Mouse (Mus musculus): ENCODE results near the gene Dync1i1.

The Dync1i1 gene

GRCm38 (mm10) chr6:5967545-5967944 lies 242.1 kb downstream of the Dync1i1 start:
- DNase-seq (ENCODE audit: low spot score in 2 of 2) = no peak

DNA sequence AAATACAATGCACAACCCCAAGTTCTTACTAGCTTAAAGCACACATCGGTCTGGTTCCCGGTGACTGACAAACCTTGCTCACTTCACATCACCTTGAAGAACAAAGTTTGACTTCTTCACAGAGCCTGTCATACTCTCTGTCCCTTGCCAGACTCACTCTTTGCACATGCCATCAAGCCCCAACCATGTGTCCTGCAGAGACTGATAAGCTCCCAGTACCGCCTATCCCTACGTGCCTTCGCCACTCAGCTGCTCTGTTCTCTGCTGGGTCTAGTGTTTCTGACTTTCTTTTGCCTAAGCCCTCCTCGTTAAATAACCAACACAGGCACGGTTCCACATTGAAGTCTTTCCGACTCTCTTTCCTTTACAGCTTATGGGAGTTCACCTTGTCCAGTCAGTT lies 244.2 kb downstream of the Dync1i1 start:
- no peak for DNase-seq (ENCODE audit: low spot score in 2 of 2)

- no peak for DNase-seq (ENCODE audit: low spot score in 2 of 2)
Measured at GRCm38 (mm10) chr6:5976241-5976640, 250.8 kb downstream of the Dync1i1 start.

GRCm38 (mm10) chr6:5977238-5977920 lies 251.9 kb downstream of the Dync1i1 start:
- no peak for DNase-seq (ENCODE audit: low spot score in 2 of 2)

GRCm38 (mm10) chr6:5991243-5991642 lies 265.8 kb downstream of the Dync1i1 start:
- no peak for DNase-seq (ENCODE audit: low spot score in 2 of 2)

DNA sequence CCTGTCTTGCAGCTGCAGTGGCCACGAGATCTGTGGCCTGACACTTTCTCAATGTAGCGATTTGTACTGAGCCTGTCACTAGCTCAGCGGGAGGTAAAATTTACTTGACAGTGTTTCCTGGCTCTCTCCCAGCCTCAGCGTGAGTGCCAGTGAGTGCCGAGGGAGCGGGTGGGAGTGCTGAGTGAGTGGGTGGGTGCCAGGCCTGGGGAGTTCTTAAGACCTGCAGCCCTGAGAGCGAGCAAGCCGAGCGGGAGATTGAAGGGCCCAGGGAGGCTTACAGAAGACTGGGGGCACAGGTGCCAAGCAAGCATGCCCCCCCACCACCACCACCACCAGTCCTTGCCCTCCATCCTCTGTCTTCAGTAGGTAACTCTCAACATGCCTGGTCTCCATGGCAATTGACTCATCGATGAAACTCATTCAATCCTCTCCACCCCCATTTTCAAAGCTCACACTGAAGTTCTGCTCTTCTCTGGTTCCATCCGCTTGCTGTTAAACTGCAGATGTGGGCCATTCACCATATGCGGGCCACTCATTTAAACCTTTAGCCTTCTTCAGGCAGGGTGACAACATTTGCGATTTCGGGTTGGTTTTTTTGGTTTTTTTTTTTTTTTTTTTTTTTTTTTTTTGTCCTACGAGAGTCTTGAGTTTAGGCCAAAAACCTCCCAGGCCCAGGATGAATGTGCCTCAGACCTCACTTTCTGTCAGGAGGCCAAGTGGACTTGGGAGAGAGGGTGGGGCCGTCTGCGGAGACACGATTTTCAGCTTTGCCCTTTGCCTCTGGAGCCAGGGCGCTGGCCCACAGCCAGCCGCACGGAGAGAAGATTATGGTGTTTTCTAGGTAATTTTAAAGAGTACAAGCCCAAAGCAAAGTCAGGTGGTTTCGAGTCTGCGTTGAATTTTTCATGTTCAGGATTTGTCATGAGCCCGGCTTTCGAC lies 266.6 kb downstream of the Dync1i1 start:
- peak in 1 of 2 experiments; percentile 45 for DNase-seq (ENCODE audit: low spot score in 2 of 2)

DNA sequence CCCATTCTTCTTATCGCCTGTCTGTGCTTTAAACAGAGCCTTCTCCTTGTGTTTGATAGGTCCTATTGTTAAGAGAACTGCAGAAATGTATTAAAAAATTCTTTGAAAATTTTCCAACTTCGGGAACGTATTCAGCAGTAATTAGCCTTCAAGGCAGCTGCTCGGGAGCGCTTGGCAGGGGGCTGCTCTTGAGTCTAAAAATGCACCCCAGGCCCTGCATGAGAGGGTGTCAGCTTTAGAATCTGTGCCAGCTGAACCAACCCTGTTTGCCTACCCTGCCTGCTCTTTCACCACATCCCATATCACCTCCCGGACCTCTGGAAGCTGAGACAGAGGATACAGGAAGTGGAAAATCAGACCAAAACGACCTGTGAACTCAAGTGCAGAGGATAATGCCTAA lies 267.6 kb downstream of the Dync1i1 start:
- DNase-seq (ENCODE audit: low spot score in 2 of 2) = no peak

- DNase-seq (ENCODE audit: low spot score in 2 of 2) = no peak
Measured at GRCm38 (mm10) chr6:5997535-5997934, 272.1 kb downstream of the Dync1i1 start.

- no peak for DNase-seq (ENCODE audit: low spot score in 2 of 2)
Measured at GRCm38 (mm10) chr6:6002061-6002460, 276.6 kb downstream of the Dync1i1 start.

GRCm38 (mm10) chr6:6004756-6005485 lies 279.5 kb downstream of the Dync1i1 start:
- DNase-seq (ENCODE audit: low spot score in 2 of 2) = no peak

DNA sequence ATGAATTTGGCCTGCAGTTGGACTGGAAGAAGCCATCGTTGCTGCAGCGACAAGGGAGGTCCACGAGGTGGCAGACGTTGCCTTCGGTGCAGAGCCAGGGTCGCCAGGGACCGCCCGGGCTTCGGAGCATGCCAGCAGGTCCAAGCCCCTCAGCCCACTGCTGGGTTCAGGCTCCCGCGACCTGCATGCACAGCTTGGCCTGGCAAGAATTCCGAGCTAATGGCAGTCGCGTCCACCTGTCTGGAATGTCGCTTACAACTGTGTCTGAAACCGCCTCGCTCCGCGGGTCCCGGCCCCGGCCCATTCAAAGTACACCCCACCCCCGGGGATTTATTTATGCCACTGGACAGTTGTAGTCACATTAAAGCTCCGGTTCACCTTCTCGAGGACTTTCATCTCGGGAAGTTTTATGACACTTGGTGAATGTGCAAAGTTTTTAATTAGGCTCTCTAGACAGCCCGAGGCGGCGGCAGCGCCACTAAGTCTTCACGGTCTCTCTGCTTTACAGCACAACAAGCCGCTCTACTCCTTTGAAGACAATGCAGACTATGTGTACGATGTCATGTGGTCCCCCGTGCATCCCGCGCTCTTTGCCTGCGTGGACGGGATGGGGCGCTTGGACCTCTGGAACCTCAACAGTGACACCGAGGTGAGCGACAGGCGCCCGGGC lies 280.5 kb downstream of the Dync1i1 start:
- peak; percentile 32 to 63 for DNase-seq (ENCODE audit: low spot score in 2 of 2)

DNA sequence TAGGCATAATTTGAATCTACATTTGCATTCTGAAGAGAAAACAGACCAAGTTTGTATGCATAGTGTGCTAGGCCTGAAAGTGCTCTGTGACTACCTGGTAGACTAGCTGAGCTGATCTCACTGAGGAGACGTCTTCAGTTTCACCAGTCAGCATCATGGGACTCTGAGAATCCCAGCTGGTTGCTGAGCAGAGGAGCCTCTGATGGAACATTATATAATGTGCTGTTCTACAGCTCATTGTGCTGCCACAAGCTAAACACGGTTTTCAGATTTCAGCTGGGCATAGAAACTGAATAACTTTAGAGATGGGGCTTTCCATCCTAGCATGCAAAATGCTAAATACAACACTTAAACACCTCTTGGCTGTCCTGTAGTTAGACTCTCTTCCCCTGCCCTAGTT lies 285.9 kb downstream of the Dync1i1 start:
- no peak for DNase-seq (ENCODE audit: low spot score in 2 of 2)

GRCm38 (mm10) chr6:6015616-6016015 lies 290.2 kb downstream of the Dync1i1 start:
- no peak for DNase-seq (ENCODE audit: low spot score in 2 of 2)

DNA sequence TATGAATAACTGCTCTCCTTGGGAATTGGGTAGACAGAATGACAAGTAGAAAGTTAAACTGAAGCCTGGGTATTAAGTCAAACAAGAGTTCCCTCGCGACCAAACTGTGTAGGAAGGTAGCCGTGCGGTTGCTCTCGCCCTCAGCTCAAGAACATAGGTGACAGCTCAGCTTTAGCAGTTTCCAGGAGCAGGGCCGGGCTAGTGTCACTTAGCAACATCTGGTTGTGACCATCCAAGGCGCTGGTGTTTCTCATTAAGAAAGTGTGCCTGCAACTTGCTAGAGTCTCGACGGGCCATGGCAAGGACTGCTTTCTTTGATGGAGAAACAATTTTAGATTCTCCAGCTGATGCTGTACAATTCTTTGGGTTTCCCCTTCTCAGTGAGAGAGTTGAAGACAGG lies 291.5 kb downstream of the Dync1i1 start:
- no peak for DNase-seq (ENCODE audit: low spot score in 2 of 2)

GRCm38 (mm10) chr6:6023976-6024375 lies 298.5 kb downstream of the Dync1i1 start:
- no peak for DNase-seq (ENCODE audit: low spot score in 2 of 2)

GRCm38 (mm10) chr6:6027664-6028063 lies 302.2 kb downstream of the Dync1i1 start:
- no peak for DNase-seq (ENCODE audit: low spot score in 2 of 2)

- no peak for DNase-seq (ENCODE audit: low spot score in 2 of 2)
Measured at GRCm38 (mm10) chr6:6038773-6039550, 313.5 kb downstream of the Dync1i1 start.

DNA sequence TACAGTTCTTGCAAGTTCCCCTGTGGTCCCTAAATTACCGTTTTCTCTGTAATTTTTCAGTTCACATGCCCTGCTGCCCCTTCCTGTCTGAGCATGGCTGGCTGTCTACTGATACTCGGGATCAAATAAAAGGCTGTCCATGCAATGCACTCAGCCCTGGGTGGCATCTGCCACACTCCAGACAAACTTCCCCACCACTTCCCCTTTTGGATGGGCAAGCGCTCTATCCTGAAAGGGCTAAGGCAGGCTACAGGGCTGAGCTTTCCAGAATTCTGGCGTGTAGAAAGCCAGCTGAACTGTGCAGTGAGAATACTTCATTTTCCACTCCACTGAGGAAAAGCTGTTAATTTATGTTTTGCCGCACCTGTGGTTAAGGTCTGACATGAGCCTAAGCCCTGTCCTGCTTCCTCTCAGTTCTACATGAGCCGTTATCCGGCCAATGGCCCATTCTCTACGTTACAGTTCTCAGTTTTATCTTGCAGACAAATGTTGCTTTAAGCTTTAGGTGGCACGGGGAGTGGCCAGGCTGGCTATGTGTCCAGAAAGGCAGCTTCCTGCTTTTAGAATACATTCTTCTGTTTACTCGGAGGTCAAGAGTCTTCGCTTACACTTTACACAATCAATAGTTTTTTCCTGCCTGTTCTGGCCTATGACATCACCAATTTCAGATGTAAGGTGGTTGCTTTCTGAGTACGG lies 321.4 kb downstream of the Dync1i1 start:
- no peak for DNase-seq (ENCODE audit: low spot score in 2 of 2)

DNA sequence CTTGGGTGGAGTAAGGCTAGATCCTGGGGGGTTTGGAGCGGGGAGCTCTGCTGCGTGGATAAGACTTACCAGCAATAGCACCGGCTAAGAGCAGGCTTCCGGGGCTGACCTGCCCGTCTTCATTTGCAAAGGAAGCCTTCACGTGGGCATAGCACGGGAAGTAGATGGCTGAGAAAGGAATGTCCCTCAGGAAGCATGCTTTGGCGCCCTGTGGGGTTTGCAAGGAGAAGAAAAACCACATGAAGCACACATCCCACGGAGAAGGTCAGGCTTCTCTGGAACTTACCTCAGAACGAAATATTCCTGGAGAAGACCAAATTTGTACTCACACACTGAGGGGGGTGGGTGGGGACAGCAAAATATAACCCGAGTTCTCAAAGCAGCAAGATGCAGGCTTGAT lies 327.3 kb downstream of the Dync1i1 start:
- no peak for DNase-seq (ENCODE audit: low spot score in 2 of 2)

- no peak for DNase-seq (ENCODE audit: low spot score in 2 of 2)
Measured at GRCm38 (mm10) chr6:6053946-6054345, 328.5 kb downstream of the Dync1i1 start.

Data from urinary bladder, postnatal 36 days (tissue).